In genomic region chr13:99513138-99513537, GRCm38 (mm10) we compare ENCODE assay signal across 8 mouse cellular contexts. TPM values are rescaled to one million over a fixed set of nuclear protein-coding genes. Genes with fewer than 3 reads are reported as not detected.
DNase-seq lines count a peak whose midpoint lies in the region; ATAC-seq lines count a peak whose summit lies in the region.

No protein-coding gene starts in this region.

- no peaks in the 10 kb centered on the region for H3K27me3 ChIP-seq in embryonic facial prominence, embryonic 11.5 days (ENCODE audit: control insufficient read depth, insufficient read depth, low read length)
- no peaks in the 10 kb centered on the region for H3K27me3 ChIP-seq in heart, embryonic 12.5 days (replicated peaks)

- H3K9me3 ChIP-seq in embryonic facial prominence, embryonic 11.5 days (replicated peaks; ENCODE audit: control insufficient read depth, low read length) = no peaks in the 10 kb centered on the region
- no peaks in the 10 kb centered on the region for H3K9me3 ChIP-seq in heart, embryonic 12.5 days (replicated peaks)

- peak; percentile 74 for DNase-seq in ovary, adult 18-20 months (ENCODE audit: low spot score)
- no peak for DNase-seq in ovary, postnatal 10 days (ENCODE audit: low spot score)
- DNase-seq in embryonic facial prominence, embryonic 11.5 days (ENCODE audit: low spot score) = peak; percentile 62
- peak; percentile 72 for DNase-seq in kidney, postnatal 10 days
- DNase-seq in lung, postnatal 14 days = peak; percentile 65
- peak; percentile 54 for DNase-seq in right cerebral cortex, postnatal 14 days

- H3K4me2 ChIP-seq in embryonic facial prominence, embryonic 11.5 days (ENCODE audit: low read depth, low read length) = no peak overlapping the region
- H3K4me2 ChIP-seq in heart, embryonic 12.5 days = peak overlapping the region; percentile 53

- no peaks in the 10 kb centered on the region for H3K36me3 ChIP-seq in embryonic facial prominence, embryonic 11.5 days (replicated peaks; ENCODE audit: control insufficient read depth, insufficient read depth, low read depth, low read length)
- H3K36me3 ChIP-seq in heart, embryonic 12.5 days = 0 out of 2 replicates have a peak, but pooled peaks cover 3% of the 10 kb centered on the region

- 0 out of 2 replicates have a peak, but pooled peaks have one; percentile 8 for ATAC-seq in embryonic facial prominence, embryonic 11.5 days (replicated peaks; ENCODE audit: insufficient number of reproducible peaks, low FRiP score, low TSS enrichment, low read depth)
- ATAC-seq in heart, embryonic 12.5 days (ENCODE audit: insufficient number of reproducible peaks, low FRiP score) = no peak
- ATAC-seq in erythroid progenitor cell, adult 5-6 weeks (replicated peaks; ENCODE audit: low FRiP score, poor library complexity, severe bottlenecking) = no peak

- H3K4me3 ChIP-seq in embryonic facial prominence, embryonic 11.5 days (ENCODE audit: low read depth, low read length) = no peak overlapping the region
- 0 out of 2 replicates have a peak overlapping the region, but pooled peaks have one; percentile 8 for H3K4me3 ChIP-seq in heart, embryonic 12.5 days

- H3K27ac ChIP-seq in embryonic facial prominence, embryonic 11.5 days (replicated peaks; ENCODE audit: low read depth, low read length) = no peak overlapping the region
- peak overlapping the region; percentile 43 for H3K27ac ChIP-seq in heart, embryonic 12.5 days (ENCODE audit: poor library complexity, severe bottlenecking)

- H3K4me1 ChIP-seq in embryonic facial prominence, embryonic 11.5 days (ENCODE audit: control insufficient read depth, insufficient read depth, low read length) = no peaks in the 10 kb centered on the region
- peaks cover 27% of the 10 kb centered on the region for H3K4me1 ChIP-seq in heart, embryonic 12.5 days (replicated peaks)

- WGBS in embryonic facial prominence, embryonic 11.5 days = 7% methylated on average over 7 of the region's 7 CpGs
- 8% methylated on average over 7 of the region's 7 CpGs for WGBS in heart, embryonic 12.5 days

- no peak overlapping the region for H3K9ac ChIP-seq in embryonic facial prominence, embryonic 11.5 days (replicated peaks; ENCODE audit: low read length)
- H3K9ac ChIP-seq in heart, embryonic 12.5 days = peak overlapping the region; percentile 41; the same call in 1 of the 2 replicates

RNA-seq across cellular contexts. Expression of gene Map1b, which starts 3.2 kb away (rescaled TPM):
- polyA plus RNA-seq in embryonic facial prominence, embryonic 11.5 days (2014; fragmentation: Nextera tagmentation; extraction: Ambion mirVana) = 257 and 308 TPM in 2 replicates
- 149 and 151 TPM in 2 replicates for polyA plus RNA-seq in heart, embryonic 12.5 days (2016; fragmentation: Nextera tagmentation; extraction: Ambion mirVana)
- total RNA-seq in erythroid progenitor cell, adult 5-6 weeks (2015; ENCODE audit: low replicate concordance) = not detected in 2 replicates
- total RNA-seq in erythroid progenitor cell, adult 5-6 weeks (2017; ENCODE audit: low replicate concordance) = 0.13 TPM in 1 of 2 replicates, not detected in the other
